9 mouse cellular contexts compared by ENCODE assay signal in genomic region chr6:145445811-145446500, GRCm38 (mm10).
DNase-seq lines count a peak whose midpoint lies in the region; ATAC-seq and TF ChIP-seq lines count a peak whose summit lies in the region.
"Had no signal": no experiment of that assay in that cellular context is flagged by ENCODE, and none has a peak within 500 bp of the region (broad histone marks: within the 10 kb centered on the region; RNA-seq: fewer than 3 reads in every experiment).

No protein-coding gene starts in this region.

- no peak overlapping the region for H3K4me3 ChIP-seq in lung, embryonic 14.5 days (ENCODE audit: low read depth, low read length)
- H3K4me3 ChIP-seq in lung, adult 2 months (replicated peaks; ENCODE audit: extremely low read depth, low read depth, low read length), result no peak overlapping the region
- H3K4me3 ChIP-seq: liver, embryonic 15.5 days had no signal

- no peak overlapping the region for H3K4me2 ChIP-seq in lung, embryonic 14.5 days
- H3K4me2 ChIP-seq: hindbrain, embryonic 14.5 days; liver, embryonic 15.5 days had no signal

- no peaks in the 10 kb centered on the region for H3K36me3 ChIP-seq in lung, embryonic 14.5 days (ENCODE audit: insufficient read depth)
- H3K36me3 ChIP-seq: liver, embryonic 15.5 days had no signal

- 58% methylated on average over 8 of the region's 8 CpGs for WGBS in lung, embryonic 14.5 days
- WGBS in lung, adult 2 months, result 61% methylated on average over 8 of the region's 8 CpGs

- no peak for TF ChIP-seq POLR2A in lung, adult 2 months (IDR thresholded peaks at IDR 0.05; ENCODE audit: borderline replicate concordance, extremely low read depth, low read depth, low read length)

- DNase-seq in lung, embryonic 14.5 days, result peak; percentile 38
- no peak for DNase-seq in lung, adult 2 months
- peak; percentile 48 for DNase-seq in adrenal gland, postnatal 25 days
- DNase-seq in heart, adult 9 months (ENCODE audit: low spot score in 2 of 2), result peak; percentile 58 to 60
- peak; percentile 27 to 65 for DNase-seq in lung, postnatal 4 days
- DNase-seq in right cerebral cortex, adult 18-20 months, result no peak
- no peak for DNase-seq in right cerebral cortex, postnatal 25 days

- H3K4me1 ChIP-seq in lung, embryonic 14.5 days (ENCODE audit: insufficient read depth), result peaks cover 5% of the 10 kb centered on the region; the same call in 1 of the 2 replicates
- 0 out of 2 replicates have a peak, but pooled peaks cover 2% of the 10 kb centered on the region for H3K4me1 ChIP-seq in lung, adult 2 months (ENCODE audit: control insufficient read depth, insufficient read depth, low read length)
- H3K4me1 ChIP-seq: liver, embryonic 15.5 days had no signal

- H3K27me3 ChIP-seq in lung, embryonic 14.5 days (ENCODE audit: insufficient read depth, low read length), result no peaks in the 10 kb centered on the region
- H3K27me3 ChIP-seq: liver, embryonic 15.5 days had no signal

- H3K9me3 ChIP-seq in lung, embryonic 14.5 days (ENCODE audit: low read depth, low read length), result no peaks in the 10 kb centered on the region
- H3K9me3 ChIP-seq: liver, embryonic 15.5 days had no signal

- no peak for TF ChIP-seq CTCF in lung, embryonic 14.5 days (IDR thresholded peaks at IDR 0.05; ENCODE audit: low read depth)
- no peak for TF ChIP-seq CTCF in lung, adult 2 months (IDR thresholded peaks at IDR 0.05; ENCODE audit: insufficient read depth, low read length)

- no peak overlapping the region for H3K9ac ChIP-seq in lung, embryonic 14.5 days
- H3K9ac ChIP-seq: hindbrain, embryonic 14.5 days; liver, embryonic 15.5 days had no signal

- H3K27ac ChIP-seq in lung, embryonic 14.5 days (ENCODE audit: low read depth), result peak overlapping the region; percentile 16
- H3K27ac ChIP-seq: hindbrain, embryonic 14.5 days; liver, embryonic 15.5 days had no signal

- ATAC-seq in lung, embryonic 14.5 days (ENCODE audit: insufficient read depth), result peak; percentile 40; the same call in 1 of the 2 replicates

Comparison
In these comparisons a context has a peak if more than half of its experiments do, and no peak if none do; other contexts are left out.
1. DNase-seq: peak in lung, embryonic 14.5 days (single experiment), adrenal gland, postnatal 25 days (single experiment), heart, adult 9 months (2 of 2) and lung, postnatal 4 days (2 of 2); none in lung, adult 2 months (single experiment), right cerebral cortex, adult 18-20 months (single experiment) and right cerebral cortex, postnatal 25 days (single experiment).